Mouse (Mus musculus) heart, postnatal 0 days (tissue): ENCODE results near the gene Myl6b.

ENCODE experiments used
- CTCF ChIP-seq: IDR thresholded peaks from 2 replicates; pipeline ENCODE4 v1.5.1; 2016; ENCODE audit warnings: antibody characterized with exemption, control low read depth, low read depth
- EP300 ChIP-seq: IDR thresholded peaks from 2 replicates; pipeline ENCODE4 v1.6.1; 2016; ENCODE audit warnings: antibody characterized with exemption, low read depth

DNA sequence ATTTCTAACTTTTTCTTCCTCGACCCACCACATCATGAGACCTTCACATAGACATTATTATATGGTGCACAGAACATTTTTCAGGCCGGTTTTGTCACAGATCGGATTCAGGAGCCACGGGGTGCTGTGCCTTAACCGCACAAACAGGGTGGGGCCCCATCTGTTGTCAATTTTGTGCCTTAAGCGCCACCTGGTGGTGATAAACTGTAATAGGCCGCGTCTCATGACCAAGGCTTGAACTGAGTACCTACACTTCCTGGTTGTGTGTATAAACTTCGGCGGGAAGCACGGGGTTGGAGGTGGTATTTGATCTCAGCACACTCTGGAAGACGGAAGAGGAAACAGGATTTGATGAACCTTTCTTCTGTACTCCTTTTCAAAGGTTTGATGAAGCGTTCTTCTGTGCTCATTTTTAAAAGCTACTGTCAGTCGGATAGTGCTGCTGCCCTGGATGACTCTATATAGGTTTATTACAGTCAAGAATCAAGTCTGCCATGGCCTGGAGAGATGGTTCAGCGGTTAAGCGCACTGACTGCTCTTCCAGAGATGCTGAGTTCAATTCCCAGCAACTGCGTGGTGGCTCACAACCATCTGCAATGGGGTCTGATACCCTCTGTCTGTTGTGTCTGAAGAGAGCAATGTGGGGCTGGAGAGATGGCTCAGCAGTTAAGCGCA lies 37.9 kb upstream of the Myl6b start:
- TF ChIP-seq CTCF (peak; percentile 95), EP300 (no peak)
